Mouse (Mus musculus): ENCODE data around the gene Gck. TPM values are rescaled to one million over a fixed set of nuclear protein-coding genes. Genes with fewer than 3 reads are reported as not detected.

Gene Gck
- polyA plus RNA-seq, 1 experiment from 2014 or later = 0.37 TPM

DNA sequence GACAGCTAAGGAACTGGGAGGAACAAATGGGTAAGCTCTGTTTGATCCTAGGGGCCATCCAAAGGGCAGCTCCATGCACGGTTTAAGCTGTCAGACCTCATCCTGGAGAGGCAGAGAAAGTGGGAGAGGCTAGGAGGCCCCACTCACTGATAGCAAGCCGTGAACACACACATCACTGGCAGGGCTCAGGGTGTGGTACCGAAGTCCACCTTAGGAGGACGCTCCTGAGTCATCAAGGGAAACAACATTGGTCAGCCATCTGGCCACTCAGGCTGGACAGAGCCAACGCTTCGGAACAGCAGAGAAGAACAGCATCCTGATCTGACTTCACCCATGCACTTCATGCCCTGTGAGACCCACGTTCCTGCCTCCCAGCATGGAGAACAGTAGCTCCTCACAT is 29.2 kb upstream of the Gck start:
- Histone ChIP-seq H3K36me3 (no peaks in the 10 kb centered on the region), H3K4me1 (no peaks in the 10 kb centered on the region), H3K4me3 (no peak overlapping the region), H3K9ac (no peak overlapping the region), H3K27me3 (replicated peaks) (no peaks in the 10 kb centered on the region; the same call in 1 of the 2 replicates), H3K4me2 (no peak overlapping the region), H3K27ac (no peak overlapping the region), H3K9me3 (replicated peaks) (no peaks in the 10 kb centered on the region)
- 69% methylated on average over 7 of the region's 7 CpGs for WGBS (ENCODE audit: insufficient replicate concordance)
- ATAC-seq = no peak

GRCm38 (mm10) chr11:5976106-5976505 is 26.2 kb upstream of the Gck start:
- H3K4me3 ChIP-seq = no peak overlapping the region
- ATAC-seq = no peak

GRCm38 (mm10) chr11:5975068-5975467 is 25.2 kb upstream of the Gck start:
- Histone ChIP-seq H3K4me2 (no peak overlapping the region), H3K36me3 (peaks cover 8% of the 10 kb centered on the region; the same call in 1 of the 2 replicates), H3K9me3 (replicated peaks) (no peaks in the 10 kb centered on the region), H3K27ac (no peak overlapping the region), H3K4me1 (peaks cover 9% of the 10 kb centered on the region), H3K9ac (no peak overlapping the region), H3K4me3 (no peak overlapping the region), H3K27me3 (replicated peaks) (peaks cover 15% of the 10 kb centered on the region)
- ATAC-seq = no peak
- WGBS (ENCODE audit: insufficient replicate concordance) = 66% methylated on average over 2 of the region's 2 CpGs

More at GRCm38 (mm10) chr11:5976106-5976505, 26.2 kb upstream of the Gck start:
- Histone ChIP-seq H3K4me2 (no peak overlapping the region), H3K9ac (no peak overlapping the region), H3K4me1 (peaks cover 9% of the 10 kb centered on the region), H3K27ac (no peak overlapping the region), H3K36me3 (0 out of 2 replicates have a peak, but pooled peaks cover 4% of the 10 kb centered on the region), H3K27me3 (replicated peaks) (peaks cover 14% of the 10 kb centered on the region), H3K9me3 (replicated peaks) (no peaks in the 10 kb centered on the region)
- WGBS (ENCODE audit: insufficient replicate concordance) = 35% methylated on average over 9 of the region's 9 CpGs

- no peak for ATAC-seq
- no peak overlapping the region for H3K4me2 ChIP-seq
- H3K27me3 ChIP-seq (replicated peaks) = peaks cover 15% of the 10 kb centered on the region
- H3K4me3 ChIP-seq = no peak overlapping the region
- H3K4me1 ChIP-seq = peaks cover 9% of the 10 kb centered on the region
- no peaks in the 10 kb centered on the region for H3K9me3 ChIP-seq (replicated peaks)
- no peak overlapping the region for H3K9ac ChIP-seq
- whole genome bisulfite sequencing (ENCODE audit: insufficient replicate concordance) = 39% methylated on average over 6 of the region's 6 CpGs
- H3K36me3 ChIP-seq = peaks cover 16% of the 10 kb centered on the region
- H3K27ac ChIP-seq = no peak overlapping the region
Measured at GRCm38 (mm10) chr11:5974053-5974452, 24.2 kb upstream of the Gck start.

GRCm38 (mm10) chr11:5973151-5973550 is 23.3 kb upstream of the Gck start:
- peaks cover 15% of the 10 kb centered on the region for H3K27me3 ChIP-seq (replicated peaks)
- H3K9ac ChIP-seq = no peak overlapping the region
- peaks cover 25% of the 10 kb centered on the region for H3K36me3 ChIP-seq
- no peak overlapping the region for H3K27ac ChIP-seq
- WGBS (ENCODE audit: insufficient replicate concordance) = 46% methylated on average over 7 of the region's 7 CpGs
- no peaks in the 10 kb centered on the region for H3K9me3 ChIP-seq (replicated peaks)
- H3K4me3 ChIP-seq = no peak overlapping the region
- H3K4me1 ChIP-seq = peaks cover 9% of the 10 kb centered on the region
- H3K4me2 ChIP-seq = no peak overlapping the region
- no peak for ATAC-seq

GRCm38 (mm10) chr11:5971202-5971601 is 21.3 kb upstream of the Gck start:
- no peak overlapping the region for H3K4me2 ChIP-seq
- peaks cover 45% of the 10 kb centered on the region for H3K36me3 ChIP-seq
- no peak overlapping the region for H3K9ac ChIP-seq
- peaks cover 9% of the 10 kb centered on the region for H3K4me1 ChIP-seq
- ATAC-seq = no peak
- no peaks in the 10 kb centered on the region for H3K9me3 ChIP-seq (replicated peaks)
- H3K4me3 ChIP-seq = no peak overlapping the region
- WGBS (ENCODE audit: insufficient replicate concordance) = 39% methylated on average over 7 of the region's 7 CpGs
- H3K27me3 ChIP-seq (replicated peaks) = peaks cover 15% of the 10 kb centered on the region
- no peak overlapping the region for H3K27ac ChIP-seq

DNA sequence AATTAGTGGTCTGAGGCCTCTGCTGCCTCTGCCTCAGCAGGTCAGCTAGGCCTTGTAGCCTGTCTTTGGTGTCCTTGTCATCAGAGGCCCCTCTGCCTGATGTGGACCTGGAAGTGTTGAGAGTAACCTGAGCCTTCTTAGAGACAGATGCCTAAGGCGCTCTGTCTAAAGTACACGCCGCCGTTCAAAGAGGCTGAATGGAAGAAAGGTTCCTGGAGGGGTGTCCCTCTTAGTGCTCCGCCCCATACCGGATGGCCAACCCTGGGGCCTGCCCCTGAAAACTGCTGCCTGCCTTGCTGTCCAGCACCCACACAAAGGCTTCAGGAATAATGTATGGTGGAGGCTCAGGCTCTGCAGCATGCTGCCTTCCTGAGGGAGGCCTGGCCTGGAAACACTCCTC is 18.3 kb upstream of the Gck start:
- Histone ChIP-seq H3K27ac (no peak overlapping the region), H3K36me3 (peaks cover 74% of the 10 kb centered on the region), H3K9ac (no peak overlapping the region), H3K4me3 (no peak overlapping the region), H3K4me1 (peaks cover 8% of the 10 kb centered on the region), H3K9me3 (replicated peaks) (no peaks in the 10 kb centered on the region), H3K4me2 (no peak overlapping the region), H3K27me3 (replicated peaks) (peaks cover 15% of the 10 kb centered on the region)
- ATAC-seq = no peak
- WGBS (ENCODE audit: insufficient replicate concordance) = 91% methylated on average over 6 of the region's 6 CpGs

GRCm38 (mm10) chr11:5966751-5967150 is 16.9 kb upstream of the Gck start:
- no peak overlapping the region for H3K27ac ChIP-seq

DNA sequence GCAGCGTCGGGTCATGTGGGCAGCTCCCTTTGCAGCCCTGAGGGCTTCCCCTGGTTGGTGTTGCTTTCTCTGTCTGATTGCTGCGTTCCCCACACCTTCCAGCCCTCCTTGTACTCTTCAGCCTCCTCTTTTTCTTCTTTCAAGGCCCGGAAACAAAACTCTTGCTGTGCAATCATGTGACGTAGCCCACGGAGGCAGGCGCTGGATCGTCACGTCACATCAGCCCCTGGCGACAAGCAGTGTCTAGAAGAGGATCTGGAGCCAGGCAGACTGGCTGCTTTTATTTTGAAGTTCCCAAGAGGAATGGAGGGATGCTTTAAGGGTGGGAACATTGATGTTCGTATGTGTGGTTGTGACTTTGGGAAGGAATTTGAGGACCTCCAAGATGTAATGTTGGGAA is 16.0 kb upstream of the Gck start:
- Histone ChIP-seq H3K9ac (no peak overlapping the region), H3K36me3 (peaks cover 94% of the 10 kb centered on the region), H3K9me3 (replicated peaks) (no peaks in the 10 kb centered on the region), H3K27ac (no peak overlapping the region), H3K4me3 (no peak overlapping the region), H3K4me2 (no peak overlapping the region), H3K4me1 (no peaks in the 10 kb centered on the region), H3K27me3 (replicated peaks) (no peaks in the 10 kb centered on the region)
- ATAC-seq = no peak
- 89% methylated on average over 11 of the region's 11 CpGs for WGBS (ENCODE audit: insufficient replicate concordance)

More at GRCm38 (mm10) chr11:5966751-5967150, 16.9 kb upstream of the Gck start:
- peaks cover 86% of the 10 kb centered on the region for H3K36me3 ChIP-seq
- H3K4me1 ChIP-seq = no peaks in the 10 kb centered on the region
- no peak; the same call in 1 of the 2 replicates for ATAC-seq
- 70% methylated on average over 3 of the region's 3 CpGs for WGBS (ENCODE audit: insufficient replicate concordance)
- H3K4me3 ChIP-seq = no peak overlapping the region
- no peak overlapping the region for H3K4me2 ChIP-seq
- H3K9ac ChIP-seq = no peak overlapping the region
- peaks cover 4% of the 10 kb centered on the region; the same call in 1 of the 2 replicates for H3K27me3 ChIP-seq (replicated peaks)
- no peaks in the 10 kb centered on the region for H3K9me3 ChIP-seq (replicated peaks)

- H3K4me1 ChIP-seq = peaks cover 19% of the 10 kb centered on the region
- no peak for ATAC-seq
- no peaks in the 10 kb centered on the region for H3K27me3 ChIP-seq (replicated peaks)
- peaks cover 63% of the 10 kb centered on the region for H3K36me3 ChIP-seq
- H3K9ac ChIP-seq = no peak overlapping the region
- 54% methylated on average over 2 of the region's 2 CpGs for WGBS (ENCODE audit: insufficient replicate concordance)
- no peak overlapping the region for H3K4me3 ChIP-seq
- H3K4me2 ChIP-seq = no peak overlapping the region
- no peaks in the 10 kb centered on the region for H3K9me3 ChIP-seq (replicated peaks)
- no peak overlapping the region for H3K27ac ChIP-seq
Measured at GRCm38 (mm10) chr11:5960051-5960450, 10.2 kb upstream of the Gck start.

DNA sequence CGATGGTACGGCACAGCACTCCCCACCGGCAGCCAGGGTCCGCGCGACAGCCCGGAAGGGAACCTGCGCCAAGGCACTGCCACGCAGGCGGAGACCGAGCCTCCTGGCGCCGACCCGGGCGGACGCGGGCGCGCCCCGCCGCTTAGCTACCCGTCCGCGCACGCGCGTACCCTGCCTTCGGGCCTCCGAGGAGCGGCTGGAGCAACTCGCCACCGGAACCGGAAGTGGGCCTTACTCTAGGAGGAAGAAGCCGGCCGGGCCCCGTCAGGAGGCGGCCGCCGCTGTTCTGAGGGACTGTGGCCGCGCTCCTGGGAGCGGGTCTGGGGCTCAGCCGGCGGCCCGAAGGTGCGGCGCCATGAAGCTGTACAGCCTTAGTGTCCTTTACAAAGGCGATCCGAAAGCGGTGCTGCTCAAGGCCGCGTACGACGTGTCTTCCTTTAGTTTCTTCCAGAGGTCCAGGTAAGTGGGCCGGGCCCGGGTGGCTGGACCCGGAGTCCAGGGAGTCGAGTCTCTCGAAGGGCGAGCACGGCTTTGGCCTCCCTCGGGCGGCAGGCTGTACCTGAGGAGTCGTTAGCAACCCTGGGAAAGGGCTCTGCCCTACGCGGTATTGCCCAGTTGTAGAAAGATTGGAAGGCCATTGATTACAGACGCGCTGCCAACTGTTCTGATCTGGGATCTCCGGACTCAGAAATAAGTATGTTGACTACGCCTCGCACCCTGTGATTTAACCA is 5.8 kb upstream of the Gck start, which contains the start of gene Ykt6:
Gene Ykt6 (plus strand): TSS at position 148 of the 731 bp plus-strand sequence.
- Histone ChIP-seq H3K36me3 (peaks cover 20% of the 10 kb centered on the region), H3K4me3 (peak within 1 kb of the TSS; percentile 90), H3K9ac (peak within 1 kb of the TSS; percentile 90), H3K9me3 (replicated peaks) (no peaks in the 10 kb centered on the region), H3K27ac (peak within 1 kb of the TSS; percentile 88), H3K27me3 (replicated peaks) (no peaks in the 10 kb centered on the region), H3K4me1 (peaks cover 27% of the 10 kb centered on the region), H3K4me2 (peak within 1 kb of the TSS; percentile 91)
- WGBS (ENCODE audit: insufficient replicate concordance) = under 1% methylated on average over 69 of the region's 71 CpGs
- peak; percentile 96 for ATAC-seq

- H3K9me3 ChIP-seq (replicated peaks) = no peaks in the 10 kb centered on the region
- ATAC-seq = peak; percentile 54
- 4% methylated on average over 7 of the region's 7 CpGs for WGBS (ENCODE audit: insufficient replicate concordance)
Measured at GRCm38 (mm10) chr11:5954965-5955504, 5.2 kb upstream of the Gck start.

More at GRCm38 (mm10) chr11:5954965-5955504, 5.2 kb upstream of the Gck start:
- H3K9ac ChIP-seq = peak overlapping the region; percentile 90
- peak overlapping the region; percentile 90 for H3K4me3 ChIP-seq
- H3K36me3 ChIP-seq = peaks cover 13% of the 10 kb centered on the region
- peaks cover 27% of the 10 kb centered on the region for H3K4me1 ChIP-seq
- H3K27ac ChIP-seq = peak overlapping the region; percentile 88
- H3K4me2 ChIP-seq = peak overlapping the region; percentile 91
- peaks cover 1% of the 10 kb centered on the region; the same call in 1 of the 2 replicates for H3K27me3 ChIP-seq (replicated peaks)

Data from liver, embryonic 12.5 days (tissue).